Mouse (Mus musculus): ENCODE measurements around the gene Lyst. TPM values are rescaled to one million over a fixed set of nuclear protein-coding genes. Genes with fewer than 3 reads are reported as not detected.
"Not testable (repeated sequence)": the region's sequence is repeated elsewhere in the genome, so short reads cannot be mapped to it uniquely, and the experiment has no call there.

Lyst gene
- polyA plus RNA-seq, 1 experiment from 2014 or later: 10.0 TPM

- Histone ChIP-seq H3K4me3 (ENCODE audit: low read depth, low read length) (no peak overlapping the region), H3K9ac (replicated peaks; ENCODE audit: low read depth, low read length) (no peak overlapping the region), H3K4me1 (ENCODE audit: control insufficient read depth, insufficient read depth, low read length) (no peaks in the 10 kb centered on the region), H3K27ac (ENCODE audit: low read length) (no peak overlapping the region), H3K9me3 (ENCODE audit: control insufficient read depth, low read depth, low read length) (no peaks in the 10 kb centered on the region), H3K36me3 (ENCODE audit: control insufficient read depth, insufficient read depth, low read length) (0 out of 2 replicates have a peak, but pooled peaks cover 4% of the 10 kb centered on the region), H3K4me2 (replicated peaks; ENCODE audit: low read depth, low read length) (no peak overlapping the region), H3K27me3 (ENCODE audit: control insufficient read depth, insufficient read depth, low read length) (no peaks in the 10 kb centered on the region)
- WGBS: 74% methylated on average over 12 of the region's 12 CpGs
- no peak for ATAC-seq (ENCODE audit: insufficient number of reproducible peaks, insufficient read depth, low FRiP score, low read depth)
These were observed 45.0 kb downstream of the Lyst start for GRCm38 (mm10) chr13:13635224-13635623.

GRCm38 (mm10) chr13:13637577-13637976, 47.4 kb downstream of the Lyst start:
- H3K27ac ChIP-seq (ENCODE audit: low read length): no peak overlapping the region
- no peak overlapping the region for H3K9ac ChIP-seq (replicated peaks; ENCODE audit: low read depth, low read length)
- no peaks in the 10 kb centered on the region for H3K9me3 ChIP-seq (ENCODE audit: control insufficient read depth, low read depth, low read length)
- no peak overlapping the region for H3K4me3 ChIP-seq (ENCODE audit: low read depth, low read length)
- no peaks in the 10 kb centered on the region for H3K4me1 ChIP-seq (ENCODE audit: control insufficient read depth, insufficient read depth, low read length)
- WGBS: 75% methylated on average over 3 of the region's 3 CpGs
- H3K36me3 ChIP-seq (ENCODE audit: control insufficient read depth, insufficient read depth, low read length): 0 out of 2 replicates have a peak, but pooled peaks cover 4% of the 10 kb centered on the region
- no peak for ATAC-seq (ENCODE audit: insufficient number of reproducible peaks, insufficient read depth, low FRiP score, low read depth)
- H3K27me3 ChIP-seq (ENCODE audit: control insufficient read depth, insufficient read depth, low read length): no peaks in the 10 kb centered on the region
- H3K4me2 ChIP-seq (replicated peaks; ENCODE audit: low read depth, low read length): no peak overlapping the region

- no peak for ATAC-seq (ENCODE audit: insufficient number of reproducible peaks, insufficient read depth, low FRiP score, low read depth)
- 0 out of 2 replicates have a peak, but pooled peaks cover 4% of the 10 kb centered on the region for H3K36me3 ChIP-seq (ENCODE audit: control insufficient read depth, insufficient read depth, low read length)
- H3K9me3 ChIP-seq (ENCODE audit: control insufficient read depth, low read depth, low read length): no peaks in the 10 kb centered on the region
- no peak overlapping the region for H3K4me2 ChIP-seq (replicated peaks; ENCODE audit: low read depth, low read length)
- H3K4me1 ChIP-seq (ENCODE audit: control insufficient read depth, insufficient read depth, low read length): no peaks in the 10 kb centered on the region
- H3K27me3 ChIP-seq (ENCODE audit: control insufficient read depth, insufficient read depth, low read length): no peaks in the 10 kb centered on the region
- 79% methylated on average over 6 of the region's 6 CpGs for WGBS
- H3K4me3 ChIP-seq (ENCODE audit: low read depth, low read length): no peak overlapping the region
- H3K27ac ChIP-seq (ENCODE audit: low read length): no peak overlapping the region
- H3K9ac ChIP-seq (replicated peaks; ENCODE audit: low read depth, low read length): no peak overlapping the region
These were observed 47.8 kb downstream of the Lyst start for GRCm38 (mm10) chr13:13637981-13638380.

GRCm38 (mm10) chr13:13638725-13639124, 48.5 kb downstream of the Lyst start:
- no peaks in the 10 kb centered on the region for H3K27me3 ChIP-seq (ENCODE audit: control insufficient read depth, insufficient read depth, low read length)
- ATAC-seq (ENCODE audit: insufficient number of reproducible peaks, insufficient read depth, low FRiP score, low read depth): no peak
- H3K9ac ChIP-seq (replicated peaks; ENCODE audit: low read depth, low read length): no peak overlapping the region
- WGBS: 80% methylated on average over 4 of the region's 4 CpGs
- no peak overlapping the region for H3K27ac ChIP-seq (ENCODE audit: low read length)
- no peak overlapping the region for H3K4me2 ChIP-seq (replicated peaks; ENCODE audit: low read depth, low read length)
- 0 out of 2 replicates have a peak, but pooled peaks cover 4% of the 10 kb centered on the region for H3K36me3 ChIP-seq (ENCODE audit: control insufficient read depth, insufficient read depth, low read length)
- no peaks in the 10 kb centered on the region for H3K9me3 ChIP-seq (ENCODE audit: control insufficient read depth, low read depth, low read length)
- no peak overlapping the region for H3K4me3 ChIP-seq (ENCODE audit: low read depth, low read length)
- no peaks in the 10 kb centered on the region for H3K4me1 ChIP-seq (ENCODE audit: control insufficient read depth, insufficient read depth, low read length)

- 88% methylated on average over 3 of the region's 3 CpGs for WGBS
- Histone ChIP-seq H3K4me3 (ENCODE audit: low read depth, low read length) (no peak overlapping the region), H3K9ac (replicated peaks; ENCODE audit: low read depth, low read length) (no peak overlapping the region), H3K27me3 (ENCODE audit: control insufficient read depth, insufficient read depth, low read length) (no peaks in the 10 kb centered on the region), H3K27ac (ENCODE audit: low read length) (no peak overlapping the region), H3K4me2 (replicated peaks; ENCODE audit: low read depth, low read length) (no peak overlapping the region), H3K36me3 (ENCODE audit: control insufficient read depth, insufficient read depth, low read length) (no peaks in the 10 kb centered on the region), H3K4me1 (ENCODE audit: control insufficient read depth, insufficient read depth, low read length) (no peaks in the 10 kb centered on the region), H3K9me3 (ENCODE audit: control insufficient read depth, low read depth, low read length) (no peaks in the 10 kb centered on the region)
- ATAC-seq (ENCODE audit: insufficient number of reproducible peaks, insufficient read depth, low FRiP score, low read depth): no peak
These were observed 57.1 kb downstream of the Lyst start for GRCm38 (mm10) chr13:13647296-13647695.

- no peak for ATAC-seq (ENCODE audit: insufficient number of reproducible peaks, insufficient read depth, low FRiP score, low read depth)
- H3K9ac ChIP-seq (replicated peaks; ENCODE audit: low read depth, low read length): no peak overlapping the region
- no peaks in the 10 kb centered on the region for H3K4me1 ChIP-seq (ENCODE audit: control insufficient read depth, insufficient read depth, low read length)
- no peak overlapping the region for H3K27ac ChIP-seq (ENCODE audit: low read length)
- no peak overlapping the region for H3K4me3 ChIP-seq (ENCODE audit: low read depth, low read length)
- no peak overlapping the region for H3K4me2 ChIP-seq (replicated peaks; ENCODE audit: low read depth, low read length)
- no peaks in the 10 kb centered on the region for H3K36me3 ChIP-seq (ENCODE audit: control insufficient read depth, insufficient read depth, low read length)
- H3K27me3 ChIP-seq (ENCODE audit: control insufficient read depth, insufficient read depth, low read length): no peaks in the 10 kb centered on the region
- WGBS: 97% methylated on average over 3 of the region's 3 CpGs
- H3K9me3 ChIP-seq (ENCODE audit: control insufficient read depth, low read depth, low read length): no peaks in the 10 kb centered on the region
These were observed 65.3 kb downstream of the Lyst start for GRCm38 (mm10) chr13:13655453-13655852.

GRCm38 (mm10) chr13:13666103-13666502, 75.9 kb downstream of the Lyst start:
- not testable (repeated sequence) for ATAC-seq (ENCODE audit: insufficient number of reproducible peaks, insufficient read depth, low FRiP score, low read depth); H3K4me1 ChIP-seq (ENCODE audit: control insufficient read depth, insufficient read depth, low read length); H3K27ac ChIP-seq (ENCODE audit: low read length); H3K4me2 ChIP-seq (replicated peaks; ENCODE audit: low read depth, low read length); H3K9me3 ChIP-seq (ENCODE audit: control insufficient read depth, low read depth, low read length); H3K36me3 ChIP-seq (ENCODE audit: control insufficient read depth, insufficient read depth, low read length); H3K27me3 ChIP-seq (ENCODE audit: control insufficient read depth, insufficient read depth, low read length); H3K4me3 ChIP-seq (ENCODE audit: low read depth, low read length); H3K9ac ChIP-seq (replicated peaks; ENCODE audit: low read depth, low read length)
- 75% methylated on average over 2 of the region's 2 CpGs for WGBS

- Histone ChIP-seq H3K36me3 (ENCODE audit: control insufficient read depth, insufficient read depth, low read length) (peaks cover 5% of the 10 kb centered on the region), H3K4me2 (replicated peaks; ENCODE audit: low read depth, low read length) (no peak overlapping the region), H3K27ac (ENCODE audit: low read length) (no peak overlapping the region), H3K27me3 (ENCODE audit: control insufficient read depth, insufficient read depth, low read length) (no peaks in the 10 kb centered on the region), H3K9ac (replicated peaks; ENCODE audit: low read depth, low read length) (no peak overlapping the region), H3K4me1 (ENCODE audit: control insufficient read depth, insufficient read depth, low read length) (no peaks in the 10 kb centered on the region), H3K4me3 (ENCODE audit: low read depth, low read length) (no peak overlapping the region), H3K9me3 (ENCODE audit: control insufficient read depth, low read depth, low read length) (no peaks in the 10 kb centered on the region)
- ATAC-seq (ENCODE audit: insufficient number of reproducible peaks, insufficient read depth, low FRiP score, low read depth): no peak
- WGBS: 44% methylated on average over 5 of the region's 5 CpGs
These were observed 80.5 kb downstream of the Lyst start for GRCm38 (mm10) chr13:13670669-13671068.

- 81% methylated on average over 6 of the region's 6 CpGs for WGBS
These were observed 81.6 kb downstream of the Lyst start for GRCm38 (mm10) chr13:13671585-13672328.

More at GRCm38 (mm10) chr13:13671585-13672328, 81.6 kb downstream of the Lyst start:
- Histone ChIP-seq H3K9me3 (ENCODE audit: control insufficient read depth, low read depth, low read length) (no peaks in the 10 kb centered on the region), H3K27ac (ENCODE audit: low read length) (no peak overlapping the region), H3K4me2 (replicated peaks; ENCODE audit: low read depth, low read length) (no peak overlapping the region), H3K27me3 (ENCODE audit: control insufficient read depth, insufficient read depth, low read length) (no peaks in the 10 kb centered on the region), H3K4me3 (ENCODE audit: low read depth, low read length) (no peak overlapping the region), H3K9ac (replicated peaks; ENCODE audit: low read depth, low read length) (no peak overlapping the region), H3K4me1 (ENCODE audit: control insufficient read depth, insufficient read depth, low read length) (no peaks in the 10 kb centered on the region), H3K36me3 (ENCODE audit: control insufficient read depth, insufficient read depth, low read length) (peaks cover 5% of the 10 kb centered on the region)
- ATAC-seq (ENCODE audit: insufficient number of reproducible peaks, insufficient read depth, low FRiP score, low read depth): no peak
